Mouse (Mus musculus) bone marrow, adult 2 months (tissue): Measurements from ENCODE around the gene Upf2.

Experiments
- CTCF ChIP-seq: fragments of 200-500 bp; IDR thresholded peaks from 2 replicates; pipeline ENCODE4 v1.5.1; 2011; ENCODE audit warnings: low read length, control low read depth; ENCODE audit not compliant: control insufficient read depth, insufficient read depth
- POLR2A ChIP-seq: fragments of 200-500 bp; IDR thresholded peaks from 2 replicates; pipeline ENCODE4 v1.6.1; 2011; ENCODE audit warnings: low read depth, mild to moderate bottlenecking, control low read depth, low read length, borderline replicate concordance; ENCODE audit not compliant: control insufficient read depth

- TF ChIP-seq CTCF, result no peak
- TF ChIP-seq POLR2A, result no peak
Observed at GRCm38 (mm10) chr2:6014532-6014931, 63.3 kb downstream of the Upf2 start.
